Mouse (Mus musculus) neural tube, embryonic 11.5 days (tissue): ENCODE results near the gene AW146154. TPM values are rescaled to one million over a fixed set of nuclear protein-coding genes. Genes with fewer than 3 reads are reported as not detected.
"Not testable (repeated sequence)": the region's sequence is repeated elsewhere in the genome, so short reads cannot be mapped to it uniquely, and the experiment has no call there.

Experiments used
- ATAC-seq: fragments of 200-750 bp; cut with Nextera tagmentation; 2 replicates; pipeline ENCODE4 v1.8.0; 2017; ENCODE audit warnings: moderate number of reproducible peaks, mild to moderate bottlenecking, moderate TSS enrichment, moderate library complexity; ENCODE audit not compliant: insufficient read depth, low FRiP score, low TSS enrichment
- DNase-seq: peaks from one replicate; pipeline ENCODE4 v3.0.0-alpha.2; 2015; ENCODE audit warnings: low spot score
- H3K27ac ChIP-seq: fragments of 300-500 bp; sonication (generic); 2 replicates; pipeline ENCODE4 v1.5.1; 2014; ENCODE audit warnings: low read depth, mild to moderate bottlenecking, low read length
- H3K27me3 ChIP-seq: fragments of 300-500 bp; sonication (generic); 2 replicates; pipeline ENCODE4 v1.6.1; 2014; ENCODE audit warnings: mild to moderate bottlenecking, low read length, mixed read lengths; ENCODE audit not compliant: control insufficient read depth, insufficient read depth
- H3K36me3 ChIP-seq: fragments of 300-500 bp; sonication (generic); 2 replicates; pipeline ENCODE4 v1.6.1; 2014; ENCODE audit warnings: mild to moderate bottlenecking, low read length, moderate library complexity, mixed read lengths; ENCODE audit not compliant: control insufficient read depth, insufficient read depth
- H3K4me1 ChIP-seq: fragments of 300-500 bp; sonication (generic); 2 replicates; pipeline ENCODE4 v1.6.1; 2014; ENCODE audit warnings: low read length, mixed read lengths; ENCODE audit not compliant: control insufficient read depth, insufficient read depth
- H3K4me2 ChIP-seq: fragments of 300-500 bp; sonication (generic); 2 replicates; pipeline ENCODE4 v1.6.1; 2014; ENCODE audit warnings: low read depth, mild to moderate bottlenecking, moderate library complexity
- H3K4me3 ChIP-seq: fragments of 300-500 bp; sonication (generic); 2 replicates; pipeline ENCODE4 v1.5.1; 2014; ENCODE audit warnings: low read depth, low read length
- H3K9ac ChIP-seq: fragments of 300-500 bp; sonication (generic); 2 replicates; pipeline ENCODE4 v1.6.1; 2014; ENCODE audit warnings: mild to moderate bottlenecking, low read length
- H3K9me3 ChIP-seq: fragments of 300-500 bp; sonication (generic); 2 replicates; pipeline ENCODE4 v1.6.1; 2016; ENCODE audit warnings: low read length; ENCODE audit not compliant: control insufficient read depth
- WGBS: fragments of 180-500 bp; shearing (Covaris S2); extraction: QIAGEN DNeasy Blood & Tissue Kit; methylation state at CpG from one replicate; pipeline ENCODE4 v1.1.7; 2014; 5-methylcytosine and 5-hydroxymethylcytosine counted together
- polyA plus RNA-seq: library from polyadenylated mRNA; unstranded; fragments of >200 nt; fragmentation: Nextera tagmentation; extraction: Ambion mirVana; gene quantifications from 2 replicates; pipeline ENCODE4 v1.2.1, GENCODE M21; 2014

The AW146154 gene
- polyA plus RNA-seq, result 4.6 and 4.9 TPM in 2 replicates

DNA sequence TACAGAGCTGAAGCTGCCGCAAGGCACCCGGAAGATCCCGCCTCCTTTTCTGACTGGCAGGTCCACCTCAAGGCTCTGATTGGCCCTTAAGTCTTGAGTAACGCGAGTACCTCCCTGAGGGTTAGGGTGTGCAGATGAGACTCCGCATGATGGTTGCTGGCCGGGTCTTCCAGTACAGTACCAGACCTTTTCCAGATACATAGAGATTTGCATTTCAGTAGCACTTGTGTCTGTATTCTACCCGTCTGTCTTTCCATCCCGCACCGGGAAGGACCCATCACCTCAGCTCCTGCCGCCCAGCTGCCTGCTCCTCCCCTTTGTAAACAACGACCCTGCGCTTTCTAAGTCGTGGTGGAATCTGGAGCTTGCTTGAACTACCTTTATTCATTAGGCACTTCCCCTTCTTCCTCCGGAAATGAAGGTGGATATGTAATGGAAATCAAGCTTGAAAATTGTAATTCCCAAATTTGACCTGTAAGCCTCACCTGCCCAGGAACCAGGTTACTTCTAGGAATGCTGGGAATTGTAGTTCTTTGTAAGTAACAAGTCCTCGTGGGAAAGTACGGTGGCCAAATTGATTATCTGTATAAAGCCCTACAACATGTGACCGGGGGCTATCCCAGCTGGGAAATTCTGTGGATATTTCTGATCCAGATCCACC is at the start of gene AW146154, which contains the start of gene Gm20449:
Gene AW146154 (minus strand): TSS at position 502 of the 661 bp plus-strand sequence.
Gene Gm20449 (minus strand): TSS at position 29 of the 661 bp plus-strand sequence.
- Histone ChIP-seq H3K27ac (no peak within 1 kb of the TSS), H3K9ac (peak within 1 kb of the TSS; percentile 39), H3K4me1 (no peaks in the 10 kb centered on the region), H3K9me3 (no peaks in the 10 kb centered on the region), H3K36me3 (no peaks in the 10 kb centered on the region), H3K4me2 (peak within 1 kb of the TSS; percentile 58), H3K27me3 (no peaks in the 10 kb centered on the region), H3K4me3 (peak within 1 kb of the TSS; percentile 63)
- WGBS, result under 1% methylated on average over 18 of the region's 18 CpGs
- ATAC-seq (peak; percentile 98), DNase-seq (peak; percentile 87)

- ATAC-seq, result no peak
- Histone ChIP-seq H3K9me3 (no peaks in the 10 kb centered on the region), H3K4me1 (no peaks in the 10 kb centered on the region), H3K4me3 (no peak overlapping the region), H3K27me3 (no peaks in the 10 kb centered on the region), H3K4me2 (no peak overlapping the region), H3K27ac (no peak overlapping the region), H3K9ac (no peak overlapping the region), H3K36me3 (no peaks in the 10 kb centered on the region)
- WGBS, result 86% methylated on average over 3 of the region's 3 CpGs
- DNase-seq, result no peak
Observed at GRCm38 (mm10) chr7:41512672-41513071, 13.0 kb upstream of the AW146154 start.

DNA sequence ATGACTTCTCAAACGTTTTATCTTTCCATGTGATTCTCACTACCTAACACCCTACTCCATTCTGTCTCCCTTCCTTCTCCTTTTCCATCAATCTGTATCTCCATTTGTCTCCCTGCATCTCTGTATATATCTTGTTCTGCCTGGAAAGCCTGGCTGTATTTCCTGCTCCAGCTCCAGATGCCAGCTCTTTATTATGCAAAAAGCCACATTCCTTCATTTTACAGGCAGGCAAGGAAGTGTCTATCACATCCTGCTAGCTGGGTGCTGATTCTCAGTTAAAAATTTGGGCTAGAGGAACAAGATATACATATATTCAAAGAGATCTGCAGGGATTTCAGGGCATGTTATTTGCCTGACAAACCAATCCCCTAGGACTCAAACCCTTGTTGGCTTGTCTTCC is 12.5 kb upstream of the AW146154 start:
- no peaks in the 10 kb centered on the region for H3K9me3 ChIP-seq
- H3K4me2 ChIP-seq, result no peak overlapping the region
- no peaks in the 10 kb centered on the region for H3K4me1 ChIP-seq
- DNase-seq, result no peak
- no peak overlapping the region for H3K9ac ChIP-seq
- no peaks in the 10 kb centered on the region for H3K27me3 ChIP-seq
- 8% methylated on average over 1 of the region's 1 CpGs for WGBS
- no peak overlapping the region for H3K4me3 ChIP-seq
- no peaks in the 10 kb centered on the region for H3K36me3 ChIP-seq
- ATAC-seq, result no peak
- H3K27ac ChIP-seq, result no peak overlapping the region

GRCm38 (mm10) chr7:41502402-41502801 is 2.7 kb upstream of the AW146154 start:
- H3K9me3 ChIP-seq, result no peaks in the 10 kb centered on the region
- H3K4me2 ChIP-seq, result no peak overlapping the region
- H3K4me1 ChIP-seq, result no peaks in the 10 kb centered on the region
- no peaks in the 10 kb centered on the region for H3K36me3 ChIP-seq
- no peaks in the 10 kb centered on the region for H3K27me3 ChIP-seq
- H3K27ac ChIP-seq, result no peak overlapping the region
- no peak overlapping the region for H3K4me3 ChIP-seq
- ATAC-seq, result no peak
- no peak overlapping the region for H3K9ac ChIP-seq
- 55% methylated on average over 1 of the region's 1 CpGs for WGBS
- no peak for DNase-seq

GRCm38 (mm10) chr7:41500151-41500934 is 653 bp upstream of the AW146154 start:
- ATAC-seq (no peak; the same call in 1 of the 2 replicates), DNase-seq (peak; percentile 35)
- H3K9me3 ChIP-seq, result no peaks in the 10 kb centered on the region
- peak overlapping the region; percentile 58 for H3K4me2 ChIP-seq
- H3K4me3 ChIP-seq, result peak overlapping the region; percentile 63
- no peak overlapping the region for H3K9ac ChIP-seq
- 19% methylated on average over 22 of the region's 22 CpGs for WGBS
- H3K27ac ChIP-seq, result no peak overlapping the region
- no peaks in the 10 kb centered on the region for H3K4me1 ChIP-seq
- H3K36me3 ChIP-seq, result no peaks in the 10 kb centered on the region
- H3K27me3 ChIP-seq, result no peaks in the 10 kb centered on the region

- H3K36me3 ChIP-seq, H3K27ac ChIP-seq: not testable (repeated sequence)
Observed at GRCm38 (mm10) chr7:41499018-41499388, 687 bp downstream of the AW146154 start.

DNA sequence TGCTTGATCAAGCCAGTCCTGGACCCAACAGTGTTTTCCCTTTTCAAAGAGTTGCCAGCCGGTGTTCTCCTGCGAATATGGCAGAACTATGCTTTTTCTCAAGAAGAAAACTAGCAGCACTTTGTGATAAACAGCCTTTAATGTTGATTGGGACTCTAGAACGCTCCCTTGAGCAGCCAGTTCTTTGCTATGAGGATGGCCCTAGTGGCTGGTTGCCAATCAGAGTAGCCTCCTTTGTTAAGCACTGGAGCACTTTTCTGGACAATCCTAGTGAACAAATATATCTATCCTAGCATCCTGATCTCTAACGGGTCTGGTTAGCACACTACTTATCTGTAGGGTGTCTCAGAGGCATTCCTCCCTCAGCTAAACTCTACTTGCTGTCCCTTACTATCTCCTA is 1.2 kb downstream of the AW146154 start:
- H3K4me3 ChIP-seq, H3K4me1 ChIP-seq, H3K4me2 ChIP-seq, H3K9ac ChIP-seq, H3K27ac ChIP-seq, ATAC-seq, H3K9me3 ChIP-seq, H3K36me3 ChIP-seq, H3K27me3 ChIP-seq, DNase-seq: not testable (repeated sequence)
- WGBS, result 72% methylated on average over 2 of the region's 4 CpGs

More at GRCm38 (mm10) chr7:41499018-41499388, 687 bp downstream of the AW146154 start:
- Histone ChIP-seq H3K4me3 (peak overlapping the region; percentile 63), H3K9ac (peak overlapping the region; percentile 19; the same call in 1 of the 2 replicates), H3K4me2 (peak overlapping the region; percentile 58)
- H3K27me3 ChIP-seq, DNase-seq, H3K9me3 ChIP-seq, H3K4me1 ChIP-seq, ATAC-seq: not testable (repeated sequence)
- WGBS, result under 1% methylated on average over 6 of the region's 6 CpGs

DNA sequence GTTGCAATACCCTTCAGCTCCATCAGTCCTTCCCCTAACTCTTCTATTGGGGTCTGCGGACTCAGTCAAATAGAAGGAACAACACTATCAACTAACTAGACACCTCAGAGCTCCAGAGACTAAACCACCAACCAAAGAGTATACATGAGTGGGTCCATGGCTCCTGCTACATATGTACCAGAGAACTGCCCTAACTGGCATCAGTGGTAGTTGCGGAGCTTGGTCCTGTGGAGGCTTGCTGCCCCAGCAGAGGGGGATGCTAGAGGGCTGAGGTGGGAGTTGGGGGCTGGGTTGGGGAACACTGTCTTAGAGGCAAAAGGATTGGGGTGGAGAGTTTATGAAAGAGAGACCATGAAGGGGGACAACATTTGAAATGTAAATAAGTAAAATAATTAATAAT is 1.8 kb downstream of the AW146154 start:
- H3K9ac ChIP-seq, result no peak overlapping the region
- no peaks in the 10 kb centered on the region for H3K9me3 ChIP-seq
- no peaks in the 10 kb centered on the region for H3K27me3 ChIP-seq
- H3K4me2 ChIP-seq, result no peak overlapping the region
- H3K27ac ChIP-seq, result no peak overlapping the region
- WGBS, result 92% methylated on average over 2 of the region's 2 CpGs
- no peak overlapping the region for H3K4me3 ChIP-seq
- ATAC-seq (no peak), DNase-seq (no peak)
- no peaks in the 10 kb centered on the region for H3K36me3 ChIP-seq
- H3K4me1 ChIP-seq, result no peaks in the 10 kb centered on the region
